ENCODE assay signal across 8 mouse cellular contexts in the genomic region with DNA sequence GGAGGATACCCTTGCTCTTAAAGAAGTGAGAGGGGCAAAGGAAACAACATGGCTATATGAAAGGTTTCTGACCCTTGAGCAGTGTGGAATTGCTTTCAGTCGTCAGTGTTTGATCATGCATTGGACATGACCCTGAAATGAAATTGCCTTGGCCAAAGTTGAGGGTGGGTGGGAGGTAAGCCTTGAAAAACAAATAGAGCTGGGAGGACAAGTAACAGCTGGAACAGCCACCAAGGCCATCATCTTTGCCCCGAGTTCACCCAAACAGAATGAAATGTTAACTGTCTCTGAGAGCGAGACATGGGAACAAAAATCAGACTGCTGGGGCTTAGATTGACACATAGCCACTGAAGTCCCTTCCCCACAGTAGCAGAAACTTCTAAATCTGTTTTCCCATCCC.
DNase-seq lines count a peak whose midpoint lies in the region; ATAC-seq and TF ChIP-seq lines count a peak whose summit lies in the region.

No protein-coding gene starts in this region.

- no peaks in the 10 kb centered on the region for H3K36me3 ChIP-seq in heart, embryonic 10.5 days
- H3K36me3 ChIP-seq in limb, embryonic 12.5 days, result no peaks in the 10 kb centered on the region
- no peaks in the 10 kb centered on the region for H3K36me3 ChIP-seq in neural tube, embryonic 14.5 days (ENCODE audit: control insufficient read depth, insufficient read depth, low read length)

- intact Hi-C loops in gastrocnemius, adult 2 months (cut with DNase I), result no loop called here
- intact Hi-C loops in left cerebral cortex, postnatal 4 days (cut with DNase I), result no loop called here

- H3K4me3 ChIP-seq in gastrocnemius, adult 2 months, result peak overlapping the region; percentile 52
- H3K4me3 ChIP-seq in heart, embryonic 10.5 days, result peak overlapping the region; percentile 65; the same call in 1 of the 2 replicates
- H3K4me3 ChIP-seq in limb, embryonic 12.5 days (replicated peaks), result 0 out of 2 replicates have a peak overlapping the region, but pooled peaks have one; percentile 46
- H3K4me3 ChIP-seq in neural tube, embryonic 14.5 days (ENCODE audit: low read depth, low read length), result peak overlapping the region; percentile 0; the same call in 1 of the 2 replicates

- peaks cover 4% of the 10 kb centered on the region; the same call in 1 of the 2 replicates for H3K27me3 ChIP-seq in heart, embryonic 10.5 days (ENCODE audit: insufficient read depth, poor library complexity, severe bottlenecking)
- H3K27me3 ChIP-seq in limb, embryonic 12.5 days, result peaks cover 18% of the 10 kb centered on the region; the same call in 1 of the 2 replicates
- H3K27me3 ChIP-seq in neural tube, embryonic 14.5 days (ENCODE audit: control insufficient read depth, insufficient read depth, low read length), result no peaks in the 10 kb centered on the region

- H3K9me3 ChIP-seq in heart, embryonic 10.5 days, result no peaks in the 10 kb centered on the region
- no peaks in the 10 kb centered on the region for H3K9me3 ChIP-seq in limb, embryonic 12.5 days
- no peaks in the 10 kb centered on the region for H3K9me3 ChIP-seq in neural tube, embryonic 14.5 days (ENCODE audit: control insufficient read depth, low read length)

- no peak for ATAC-seq in limb, embryonic 12.5 days (ENCODE audit: insufficient number of reproducible peaks, insufficient read depth, low FRiP score, low TSS enrichment, low read depth)
- ATAC-seq in neural tube, embryonic 14.5 days (ENCODE audit: low read depth), result no peak

- no peak for DNase-seq in gastrocnemius, adult 2 months
- no peak for DNase-seq in gastrocnemius, postnatal 25 days
- DNase-seq in heart, embryonic 10.5 days (ENCODE audit: low spot score), result no peak
- DNase-seq in cerebellum, postnatal 14 days, result no peak
- DNase-seq in cerebellum, adult 9-11 months, result no peak
- no peak for DNase-seq in left cerebral cortex, postnatal 4 days

- 60% methylated on average over 3 of the region's 3 CpGs for WGBS in heart, embryonic 10.5 days
- WGBS in limb, embryonic 12.5 days, result 63% methylated on average over 3 of the region's 3 CpGs
- 26% methylated on average over 3 of the region's 3 CpGs for WGBS in neural tube, embryonic 14.5 days

- H3K4me1 ChIP-seq in heart, embryonic 10.5 days, result no peaks in the 10 kb centered on the region
- no peaks in the 10 kb centered on the region for H3K4me1 ChIP-seq in limb, embryonic 12.5 days (replicated peaks)
- no peaks in the 10 kb centered on the region for H3K4me1 ChIP-seq in neural tube, embryonic 14.5 days (ENCODE audit: control insufficient read depth, insufficient read depth, low read length)

- peak overlapping the region; percentile 62 for H3K4me2 ChIP-seq in limb, embryonic 12.5 days
- peak overlapping the region; percentile 7; the same call in 1 of the 2 replicates for H3K4me2 ChIP-seq in neural tube, embryonic 14.5 days (ENCODE audit: low read depth, low read length)

- no peak overlapping the region; the same call in 1 of the 2 replicates for H3K27ac ChIP-seq in gastrocnemius, adult 2 months
- no peak overlapping the region for H3K27ac ChIP-seq in heart, embryonic 10.5 days
- H3K27ac ChIP-seq in limb, embryonic 12.5 days, result no peak overlapping the region
- H3K27ac ChIP-seq in neural tube, embryonic 14.5 days (ENCODE audit: low read depth, low read length), result no peak overlapping the region

- H3K9ac ChIP-seq in limb, embryonic 12.5 days (replicated peaks), result no peak overlapping the region
- H3K9ac ChIP-seq in neural tube, embryonic 14.5 days (replicated peaks; ENCODE audit: low read depth, low read length), result no peak overlapping the region

- no peak for TF ChIP-seq CTCF in gastrocnemius, adult 2 months (IDR thresholded peaks at IDR 0.05)

Comparison
In these comparisons a context has a peak if more than half of its experiments do, and no peak if none do; other contexts are left out.
1. H3K4me3 ChIP-seq: peak in every context shown above with its lines; median percentile 65 in heart, embryonic 10.5 days; 52 in gastrocnemius, adult 2 months; 46 in limb, embryonic 12.5 days; 0 in neural tube, embryonic 14.5 days.